Mouse (Mus musculus) left cerebral cortex, adult 11 months (tissue): ENCODE results near the gene Map3k1.
A peak's percentile ranks its signal among the peaks of the same experiment; 100 is the strongest.

Experiments
- DNase-seq: peaks from one replicate; pipeline ENCODE4 v3.0.0; 2022; ENCODE audit warnings: low spot score

Map3k1 gene

GRCm38 (mm10) chr13:111812647-111813046, 3.9 kb upstream of the Map3k1 start:
- no peak for DNase-seq

GRCm38 (mm10) chr13:111810998-111811628, 2.3 kb upstream of the Map3k1 start:
- DNase-seq = no peak

- peak; percentile 48 for DNase-seq
Observed at GRCm38 (mm10) chr13:111809466-111810228, 854 bp upstream of the Map3k1 start.

- no peak for DNase-seq
Observed at GRCm38 (mm10) chr13:111808387-111808636, 481 bp downstream of the Map3k1 start.

- DNase-seq = no peak
Observed at GRCm38 (mm10) chr13:111807596-111808386, 1.0 kb downstream of the Map3k1 start.

- no peak for DNase-seq
Observed at GRCm38 (mm10) chr13:111807105-111807595, 1.6 kb downstream of the Map3k1 start.

- DNase-seq = no peak
Observed at GRCm38 (mm10) chr13:111805738-111806722, 2.8 kb downstream of the Map3k1 start.

GRCm38 (mm10) chr13:111804951-111805673, 3.7 kb downstream of the Map3k1 start:
- no peak for DNase-seq

- DNase-seq = no peak
Observed at GRCm38 (mm10) chr13:111804189-111804588, 4.6 kb downstream of the Map3k1 start.

- no peak for DNase-seq
Observed at GRCm38 (mm10) chr13:111803506-111803905, 5.3 kb downstream of the Map3k1 start.

- no peak for DNase-seq
Observed at GRCm38 (mm10) chr13:111802900-111803299, 5.9 kb downstream of the Map3k1 start.

- DNase-seq = no peak
Observed at GRCm38 (mm10) chr13:111802271-111802665, 6.5 kb downstream of the Map3k1 start.

GRCm38 (mm10) chr13:111801662-111802270, 7.0 kb downstream of the Map3k1 start:
- no peak for DNase-seq

- DNase-seq = no peak
Observed at GRCm38 (mm10) chr13:111800866-111801265, 7.9 kb downstream of the Map3k1 start.

- no peak for DNase-seq
Observed at GRCm38 (mm10) chr13:111798044-111798443, 10.7 kb downstream of the Map3k1 start.

- no peak for DNase-seq
Observed at GRCm38 (mm10) chr13:111797021-111797420, 11.8 kb downstream of the Map3k1 start.

GRCm38 (mm10) chr13:111796191-111796920, 12.4 kb downstream of the Map3k1 start:
- no peak for DNase-seq

GRCm38 (mm10) chr13:111792975-111793287, 15.9 kb downstream of the Map3k1 start:
- no peak for DNase-seq

- DNase-seq = no peak
Observed at GRCm38 (mm10) chr13:111792130-111792974, 16.4 kb downstream of the Map3k1 start.
